Mouse (Mus musculus): ENCODE results near the gene Olfr1493-ps1.

Gene Olfr1493-ps1

GRCm38 (mm10) chr19:13722978-13723377 lies at the start of gene Olfr1493-ps1:
TSS of gene Olfr1493-ps1 (plus strand) at chr19:13723278.
- no peak for DNase-seq

- no peak for DNase-seq
Measured at GRCm38 (mm10) chr19:13696968-13697367, 26.1 kb upstream of the Olfr1493-ps1 start, which contains the start of gene Olfr1491. TSS of gene Olfr1491 (plus strand) at chr19:13697268.

GRCm38 (mm10) chr19:13739428-13739827 lies 16.4 kb downstream of the Olfr1493-ps1 start, which contains the start of gene Olfr1494:
TSS of gene Olfr1494 (plus strand) at chr19:13739728.
- DNase-seq, result no peak

- no peak for DNase-seq
Measured at GRCm38 (mm10) chr19:13749366-13749765, 26.3 kb downstream of the Olfr1493-ps1 start.

GRCm38 (mm10) chr19:13764306-13764705 lies 41.2 kb downstream of the Olfr1493-ps1 start, which contains the start of gene Olfr1495:
TSS of gene Olfr1495 (plus strand) at chr19:13764606.
- DNase-seq, result no peak

GRCm38 (mm10) chr19:13768565-13769276 lies 45.6 kb downstream of the Olfr1493-ps1 start:
- no peak for DNase-seq

GRCm38 (mm10) chr19:13777578-13777977 lies 54.5 kb downstream of the Olfr1493-ps1 start, which contains the start of gene Olfr1496:
TSS of gene Olfr1496 (plus strand) at chr19:13777878.
- DNase-seq, result no peak
